Mouse (Mus musculus) urinary bladder, postnatal 25 days (tissue): Measurements from ENCODE around the gene Rrp1.

Source experiments
- DNase-seq: peaks from one replicate; pipeline ENCODE4 v3.0.0; 2022; ENCODE audit warnings: low spot score

Gene Rrp1

DNA sequence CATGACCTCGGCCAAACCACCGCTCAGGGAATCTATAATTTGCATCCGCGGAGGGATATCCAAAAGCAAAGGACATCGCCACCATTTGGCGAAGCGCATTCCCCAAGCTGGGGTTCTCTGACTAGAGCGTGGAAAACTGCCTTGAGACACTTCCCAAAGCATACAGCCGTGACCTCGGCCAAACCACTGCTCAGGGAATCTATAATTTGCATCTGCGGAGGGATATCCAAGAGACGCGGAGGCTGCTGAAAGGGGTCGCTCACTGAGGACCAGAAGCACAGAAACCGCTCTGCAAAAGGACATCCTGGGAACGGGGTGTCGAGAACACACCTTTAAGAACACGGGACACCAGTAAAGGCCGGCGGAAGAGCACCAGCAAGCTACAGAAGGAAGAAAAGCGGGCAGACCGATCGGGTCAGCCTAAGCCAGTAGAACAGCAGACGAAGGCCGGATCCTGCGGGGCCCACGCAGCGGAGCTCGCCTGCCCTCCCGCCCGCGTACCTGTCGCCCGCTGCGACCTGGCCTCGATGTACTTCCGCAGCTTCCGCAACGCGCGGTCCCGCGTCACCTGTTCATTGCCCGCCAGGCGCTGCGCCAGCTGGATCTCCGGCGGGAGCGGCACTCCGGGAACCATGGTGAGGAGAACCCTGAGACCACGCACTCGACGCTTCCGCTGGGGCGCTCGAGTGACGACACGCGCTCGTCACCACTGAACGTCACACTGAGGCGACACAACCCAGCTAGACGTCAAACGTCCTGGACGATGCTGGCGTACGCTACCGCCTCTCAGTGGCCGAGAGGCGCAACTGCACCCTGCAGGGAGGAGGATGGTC, at the start of gene Rrp1:
TSS of gene Rrp1 (minus strand) at position 725 of the 833 bp plus-strand sequence.
- peak; percentile 93 for DNase-seq

DNA sequence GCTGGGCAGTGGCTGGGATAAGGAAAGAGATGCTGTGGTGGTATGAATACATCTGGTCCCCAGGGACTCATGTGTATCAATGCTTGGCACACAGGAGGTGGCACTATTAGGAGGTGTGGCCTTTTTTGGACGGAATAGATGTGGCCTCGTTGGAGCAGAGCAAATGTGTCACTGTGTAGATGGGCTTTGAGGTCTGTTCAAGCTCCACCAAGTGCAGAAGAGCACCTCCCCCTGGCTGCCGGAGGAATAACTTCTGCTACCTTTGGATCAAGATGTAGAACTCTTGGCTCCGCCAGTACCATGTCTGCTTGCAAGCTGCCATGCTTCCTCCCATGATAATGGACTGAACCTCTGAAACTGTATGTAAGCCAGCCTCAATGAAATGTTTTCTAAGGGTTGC, 48.9 kb upstream of the Rrp1 start:
- no peak for DNase-seq

- DNase-seq: no peak
Observed at GRCm38 (mm10) chr10:78460463-78460862, 47.6 kb upstream of the Rrp1 start.

GRCm38 (mm10) chr10:78458348-78459111, 45.7 kb upstream of the Rrp1 start:
- no peak for DNase-seq

GRCm38 (mm10) chr10:78457495-78458347, 44.9 kb upstream of the Rrp1 start:
- peak; percentile 60 for DNase-seq

GRCm38 (mm10) chr10:78456696-78457095, 43.9 kb upstream of the Rrp1 start:
- DNase-seq: no peak

- no peak for DNase-seq
Observed at GRCm38 (mm10) chr10:78452641-78453040, 39.8 kb upstream of the Rrp1 start.

DNA sequence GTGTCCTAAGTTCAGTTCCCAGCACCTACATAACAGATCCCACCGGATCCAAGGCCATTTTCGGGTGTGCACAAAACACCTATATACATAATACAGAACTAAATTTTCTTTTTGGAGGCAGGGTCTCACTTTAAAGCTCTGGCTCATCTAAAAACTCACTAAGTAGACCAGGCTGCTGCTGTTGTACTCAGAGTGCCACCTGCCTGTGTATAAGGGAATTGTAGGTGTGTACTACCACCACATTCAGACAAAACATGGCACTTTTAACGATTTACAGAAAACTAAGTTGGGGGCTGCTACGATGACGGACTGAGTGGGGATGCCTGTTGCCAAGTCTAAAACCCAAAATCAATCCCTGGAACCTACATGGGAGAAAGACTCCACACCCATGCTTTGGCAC, 37.9 kb upstream of the Rrp1 start:
- no peak for DNase-seq

DNA sequence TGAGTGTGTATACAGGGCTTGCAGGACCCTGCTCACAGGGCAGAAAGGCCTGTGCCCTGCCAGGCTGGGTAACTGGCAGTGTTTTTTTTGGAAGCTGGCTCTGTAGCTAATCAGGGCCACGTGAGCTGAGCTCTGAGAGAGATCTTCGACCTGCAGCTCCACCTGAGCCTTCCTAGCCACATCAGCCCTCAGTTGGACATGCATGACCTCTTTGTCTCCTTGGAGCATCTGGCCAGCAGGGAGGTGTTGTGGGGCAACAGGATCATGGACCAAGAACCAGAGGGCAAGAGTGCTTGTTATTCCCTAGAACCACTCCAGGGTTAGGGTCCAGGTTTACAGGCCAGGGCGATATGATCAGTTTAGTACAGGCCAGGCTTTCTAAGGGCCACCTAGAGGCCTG, 34.6 kb upstream of the Rrp1 start:
- no peak for DNase-seq

DNA sequence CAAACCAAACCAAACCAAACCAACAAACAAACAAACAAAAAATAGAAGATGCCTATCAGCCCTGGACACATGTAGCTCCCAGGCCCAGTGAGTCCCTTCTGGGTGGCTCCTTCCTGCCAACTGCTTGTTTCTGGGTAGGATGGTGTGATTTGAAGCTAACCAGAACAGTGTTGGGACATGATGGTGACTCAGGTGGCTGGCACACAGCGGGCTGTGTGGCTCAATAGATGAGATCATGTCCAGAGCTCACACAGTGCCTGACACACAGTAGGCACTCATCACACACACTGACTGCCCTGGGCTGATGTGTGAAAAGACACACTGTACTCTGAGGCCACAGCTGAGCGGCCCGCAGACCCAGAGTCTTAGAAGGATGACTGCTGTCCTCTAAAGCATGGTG, 33.4 kb upstream of the Rrp1 start:
- DNase-seq: no peak

GRCm38 (mm10) chr10:78442292-78442691, 29.4 kb upstream of the Rrp1 start:
- DNase-seq: no peak

DNA sequence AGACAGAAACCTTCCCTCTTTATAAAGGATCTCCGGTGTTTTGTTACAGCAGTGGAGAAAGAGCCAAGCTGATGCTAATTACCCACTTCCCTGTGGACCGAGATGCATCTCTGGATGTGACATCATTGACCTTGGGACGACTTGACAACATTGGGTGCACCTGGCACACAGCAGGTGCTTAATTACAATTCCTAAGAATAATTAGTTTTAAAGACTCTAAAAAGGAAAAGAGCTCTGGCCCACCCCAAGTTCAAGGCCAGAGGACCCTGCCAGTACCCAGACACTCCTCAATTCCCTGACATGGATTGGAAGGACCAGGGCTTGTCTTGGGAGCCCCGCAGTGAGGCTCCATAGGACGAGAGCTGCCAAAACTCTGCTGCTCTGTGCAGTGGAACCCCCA, 28.8 kb upstream of the Rrp1 start:
- no peak for DNase-seq

DNA sequence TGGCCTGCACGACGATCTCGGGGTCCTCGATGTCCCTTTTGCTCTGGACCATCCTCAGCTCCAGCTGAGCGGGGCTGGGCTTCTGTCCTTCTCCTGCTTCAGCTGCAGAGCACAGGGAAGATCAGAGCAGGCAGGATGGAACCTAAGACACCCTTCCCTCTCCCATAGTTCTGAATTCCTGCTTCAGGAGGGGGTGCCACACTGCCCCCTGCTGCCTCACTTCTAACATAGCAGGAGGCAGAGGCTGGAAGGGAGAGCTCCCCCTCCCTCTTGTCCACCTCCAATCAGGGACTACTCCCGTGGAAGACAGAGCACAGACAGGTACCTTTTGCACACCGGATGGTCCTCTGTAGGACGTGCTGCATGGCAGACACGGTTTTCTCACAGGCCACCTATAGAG, 28.0 kb upstream of the Rrp1 start:
- DNase-seq: no peak

DNA sequence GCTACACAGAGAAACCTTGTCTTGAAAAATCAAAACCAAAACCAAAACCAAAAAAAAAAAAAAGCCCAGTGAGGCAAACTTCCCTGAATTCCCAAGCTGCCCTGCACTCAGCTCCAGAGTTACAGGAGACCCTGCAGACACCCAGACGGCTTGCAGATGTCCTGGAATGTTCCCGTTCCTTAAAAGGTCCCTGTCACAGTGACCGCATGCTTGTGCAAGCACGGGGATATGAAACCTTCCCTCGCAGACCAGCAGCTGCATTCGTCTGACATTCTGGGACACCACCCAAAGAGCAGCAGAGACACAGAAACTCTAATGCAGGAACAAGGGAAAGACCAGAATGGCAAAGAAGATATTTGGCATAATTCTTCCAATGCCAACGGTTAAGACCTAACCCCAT, 27.1 kb upstream of the Rrp1 start:
- no peak for DNase-seq

- DNase-seq: no peak
Observed at GRCm38 (mm10) chr10:78439550-78439949, 26.7 kb upstream of the Rrp1 start.

DNA sequence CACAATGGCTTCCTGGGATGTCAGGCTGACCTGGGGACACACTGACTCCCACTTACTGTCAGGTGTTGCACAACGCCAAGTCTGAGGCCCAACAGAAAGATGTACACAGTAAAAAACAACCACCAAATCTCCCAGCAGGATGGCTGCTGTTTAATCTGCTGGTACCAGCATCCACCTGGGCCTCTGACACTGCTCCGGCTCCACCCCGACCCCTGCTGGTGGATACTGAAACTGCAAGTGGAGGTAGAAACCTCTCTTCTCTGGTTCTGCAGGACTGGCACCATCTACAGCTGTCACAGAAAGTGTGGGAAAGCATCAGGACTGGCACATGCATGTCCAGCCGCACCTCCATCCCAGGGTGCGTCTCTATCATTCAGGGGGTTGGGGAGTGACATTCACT, 25.3 kb upstream of the Rrp1 start:
- DNase-seq: peak; percentile 84

- no peak for DNase-seq
Observed at GRCm38 (mm10) chr10:78432853-78433252, 20.0 kb upstream of the Rrp1 start.

GRCm38 (mm10) chr10:78429776-78430175, 16.9 kb upstream of the Rrp1 start:
- DNase-seq: no peak

GRCm38 (mm10) chr10:78429180-78429579, 16.3 kb upstream of the Rrp1 start:
- DNase-seq: no peak

- no peak for DNase-seq
Observed at GRCm38 (mm10) chr10:78428070-78428469, 15.2 kb upstream of the Rrp1 start.

DNA sequence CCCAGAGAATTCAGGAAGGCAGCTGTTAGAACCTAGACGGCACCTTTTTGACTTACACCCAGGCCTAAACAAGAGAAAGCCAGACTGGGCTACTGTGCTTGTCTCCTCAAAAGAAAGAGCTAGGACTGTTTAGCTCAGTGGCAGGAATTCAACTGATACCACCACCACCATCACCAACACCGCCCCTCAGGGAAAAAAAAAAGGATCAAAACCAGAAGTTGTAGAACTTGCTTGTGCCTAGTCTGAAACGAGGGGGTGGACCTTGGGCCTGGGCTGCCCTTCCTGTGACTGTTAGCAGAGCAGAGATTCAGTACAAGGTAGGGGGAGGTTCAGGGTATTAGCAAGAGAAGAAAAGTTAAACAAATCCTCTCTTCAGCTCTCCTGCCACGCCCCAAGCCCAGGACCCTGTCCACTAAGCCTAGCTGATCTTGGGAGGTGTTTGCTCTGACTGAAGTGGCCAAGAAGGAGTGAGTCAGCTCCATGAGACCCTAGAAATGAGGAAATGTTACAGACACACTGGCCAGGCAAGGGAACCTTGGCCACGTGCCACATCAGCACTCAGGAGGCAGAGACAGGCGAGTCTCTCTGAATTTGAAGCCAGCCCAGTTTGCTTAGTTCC, 13.4 kb upstream of the Rrp1 start:
- DNase-seq: no peak
